In the genomic region with DNA sequence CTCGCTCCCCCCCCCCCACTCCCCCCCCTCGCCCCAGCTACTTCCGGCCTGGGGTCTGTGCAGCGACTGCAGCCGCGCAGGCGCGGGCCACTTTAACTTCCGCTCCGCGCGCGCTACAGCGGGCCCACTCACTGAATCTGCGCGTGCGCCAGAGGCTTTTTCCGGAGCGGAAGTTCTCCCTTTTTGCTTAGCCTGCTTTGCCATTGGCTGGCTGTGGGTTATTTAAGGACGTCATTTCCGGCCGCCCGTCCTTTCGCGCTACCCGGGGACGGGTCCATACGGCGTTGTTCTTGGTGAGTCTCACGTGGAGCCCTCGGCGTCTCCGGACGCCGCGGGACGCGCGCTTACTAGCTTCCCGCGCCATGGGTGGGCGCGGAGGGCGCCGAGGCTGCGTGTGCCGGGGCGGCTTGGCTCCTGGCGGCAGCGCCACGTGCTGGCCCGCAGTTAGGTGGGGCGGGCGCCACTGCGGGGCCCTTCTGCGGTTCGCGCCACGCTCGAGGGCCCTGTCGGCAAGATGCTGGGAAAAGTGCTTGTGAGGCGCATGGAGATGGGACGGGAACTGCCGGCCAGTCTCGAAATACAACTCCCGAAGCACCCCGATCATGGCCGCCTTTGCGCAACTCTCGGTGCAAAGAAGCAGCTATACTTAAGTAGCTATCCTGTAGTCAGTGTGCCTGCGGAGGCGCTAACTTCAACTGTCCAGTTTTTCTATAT, we compare ENCODE assay signal across 8 mouse cellular contexts. TPM values are rescaled to one million over a fixed set of nuclear protein-coding genes. Genes with fewer than 3 reads are reported as not detected.
DNase-seq lines count a peak whose midpoint lies in the region; ATAC-seq and TF ChIP-seq lines count a peak whose summit lies in the region.

A gene (plus strand): TSS at position 152 of the 714 bp plus-strand sequence.

- H3K27me3 ChIP-seq in forebrain, embryonic 15.5 days, result no peaks in the 10 kb centered on the region

- ATAC-seq in forebrain, embryonic 15.5 days (replicated peaks), result peak; percentile 98
- peak; percentile 97 for ATAC-seq in neutrophil, adult 5-6 weeks (ENCODE audit: extremely low read depth, insufficient number of reproducible peaks, low FRiP score, poor library complexity, severe bottlenecking)

- in situ Hi-C loops in ES-E14 (cut with MboI; ENCODE audit: low sequenced_read_pairs in 2 of 2, unreplicated experiment in 2 of 2), result no loop called here

- H3K4me2 ChIP-seq in forebrain, embryonic 15.5 days (replicated peaks), result peak within 1 kb of the TSS; percentile 72

- no peak for TF ChIP-seq CTCF in lung, adult 2 months (IDR thresholded peaks at IDR 0.05; ENCODE audit: insufficient read depth, low read length)

- WGBS in forebrain, embryonic 15.5 days, result 0% methylated on average over 65 of the region's 72 CpGs
- WGBS in lung, adult 2 months, result under 1% methylated on average over 71 of the region's 72 CpGs

- peak within 1 kb of the TSS; percentile 97 for H3K9ac ChIP-seq in ES-E14 (ENCODE audit: insufficient read depth, low read depth, low read length, poor library complexity, severe bottlenecking)
- peak within 1 kb of the TSS; percentile 91 for H3K9ac ChIP-seq in forebrain, embryonic 15.5 days (replicated peaks)

- peak within 1 kb of the TSS; percentile 83 for H3K27ac ChIP-seq in ES-E14 (ENCODE audit: insufficient read depth, low read depth, low read length, poor library complexity, severe bottlenecking)
- peak within 1 kb of the TSS; percentile 77 for H3K27ac ChIP-seq in forebrain, embryonic 15.5 days (replicated peaks)

- no peaks in the 10 kb centered on the region for H3K9me3 ChIP-seq in ES-E14 (ENCODE audit: control insufficient read depth, insufficient read depth, low read depth, low read length)
- no peaks in the 10 kb centered on the region for H3K9me3 ChIP-seq in forebrain, embryonic 15.5 days

- H3K4me1 ChIP-seq in ES-E14 (ENCODE audit: control insufficient read depth in 2 of 2, insufficient read depth in 2 of 2, low read length in 2 of 2, poor library complexity in 1 of 2), result peaks cover 3 to 6% of the 10 kb centered on the region in 2 experiments; a peak in 2 of 4 replicates
- H3K4me1 ChIP-seq in forebrain, embryonic 15.5 days, result peaks cover 23% of the 10 kb centered on the region
- H3K4me1 ChIP-seq in lung, adult 2 months (ENCODE audit: control insufficient read depth, insufficient read depth, low read length), result peaks cover 6% of the 10 kb centered on the region

- DNase-seq in ES-E14 (ENCODE audit: low read depth, low spot score), result peak; percentile 94
- DNase-seq in cerebellum, adult 11-12 months, result peak; percentile 98
- DNase-seq in heart, postnatal 25 days (ENCODE audit: low spot score), result peak; percentile 95
- DNase-seq in layer of hippocampus, adult 18-20 months (ENCODE audit: low spot score in 2 of 2), result peak; percentile 97
- DNase-seq in lung, adult 2 months, result peak; percentile 91
- DNase-seq in thymus, adult 18-20 months, result peak; percentile 93 to 95

- intact Hi-C loops in heart, postnatal 25 days (cut with DNase I), result no loop called here

- peak within 1 kb of the TSS; percentile 83 to 92 for H3K4me3 ChIP-seq in ES-E14 (ENCODE audit: insufficient read depth in 1 of 2, low read depth in 1 of 2, low read length in 2 of 2, poor library complexity in 1 of 2, severe bottlenecking in 1 of 2)
- peak within 1 kb of the TSS; percentile 73 for H3K4me3 ChIP-seq in forebrain, embryonic 15.5 days
- peak within 1 kb of the TSS; percentile 84 for H3K4me3 ChIP-seq in lung, adult 2 months (replicated peaks; ENCODE audit: extremely low read depth, low read depth, low read length)

- peaks cover 51% of the 10 kb centered on the region for H3K36me3 ChIP-seq in ES-E14 (ENCODE audit: control insufficient read depth, insufficient read depth, low read length, poor library complexity, severe bottlenecking)
- H3K36me3 ChIP-seq in forebrain, embryonic 15.5 days, result peaks cover 51% of the 10 kb centered on the region

- peak; percentile 95 for TF ChIP-seq POLR2A in lung, adult 2 months (IDR thresholded peaks at IDR 0.05; ENCODE audit: borderline replicate concordance, extremely low read depth, low read depth, low read length)

TF ChIP-seq in ES-E14, 5 proteins besides CTCF, POLR2A, EP300 and RAD21:
- TF ChIP-seq HCFC1 (IDR thresholded peaks at IDR 0.05; ENCODE audit: borderline replicate concordance, insufficient read depth, low read length) (no peak; the same call in 1 of the 2 replicates), ZC3H11A (IDR thresholded peaks at IDR 0.05; ENCODE audit: borderline replicate concordance, low read depth, low read length) (no peak), MAFK (IDR thresholded peaks at IDR 0.05; ENCODE audit: insufficient read depth, low read depth, low read length) (0 out of 2 replicates have a peak, but pooled peaks have one; percentile 13), ZNF384 (IDR thresholded peaks at IDR 0.05; ENCODE audit: low read depth, low read length) (no peak), CHD2 (IDR thresholded peaks at IDR 0.05; ENCODE audit: low read depth, low read length) (no peak)

RNA-seq across cellular contexts. Expression of the gene that starts here (rescaled TPM):
- total RNA-seq in ES-E14 (2012; rRNA removed), result 2,665 and 2,882 TPM in 2 replicates
- polyA plus RNA-seq in forebrain, embryonic 15.5 days (2015; fragmentation: Nextera tagmentation; extraction: Ambion mirVana), result 997 and 1,035 TPM in 2 replicates
- total RNA-seq in heart, postnatal 25 days (2021), result 100 to 1,000 TPM; 545 TPM
- 100 to 1,000 TPM; 448 to 470 TPM for total RNA-seq in layer of hippocampus, adult 18-20 months (2021)
- 1,383 and 1,388 TPM in 2 replicates for polyA plus RNA-seq in lung, adult 2 months (2012; rRNA removed)
- total RNA-seq in neutrophil, adult 5-6 weeks (2017), result 1,686 and 1,792 TPM in 2 replicates

Comparison
In these comparisons a context has a peak if more than half of its experiments do, and no peak if none do; other contexts are left out.
1. Peak in every context shown above with its lines: DNase-seq, ATAC-seq, H3K4me3 ChIP-seq and H3K27ac ChIP-seq.